Mouse (Mus musculus) hindbrain, embryonic 12.5 days (tissue): ENCODE results near the gene Nupl1. TPM values are rescaled to one million over a fixed set of nuclear protein-coding genes. Genes with fewer than 3 reads are reported as not detected.

Source experiments
- microRNA counts: library from miRNA; unstranded; fragments of <30 nt; microRNA quantifications from one replicate; lab custom pipeline; 2017
- microRNA-seq: library from miRNA; unstranded; fragments of <30 nt; microRNA quantifications from one replicate; pipeline ENCODE4, GENCODE M21; 2017
- polyA plus RNA-seq: library from polyadenylated mRNA; unstranded; fragments of >200 nt; fragmentation: Nextera tagmentation; extraction: Ambion mirVana; gene quantifications from 2 replicates; pipeline ENCODE4 v1.2.1, GENCODE M21; 2016

The Nupl1 gene
- polyA plus RNA-seq, 1 experiment from 2014 or later = 0.06 TPM

MicroRNAs within 50 kb of the gene (microRNA counts, 519-probe panel; counts per million panel counts)
- 470 counts per million, percentile 58 among the panel's probes with 10 or more counts for microRNA mmu-miR-719 (lab: Ali Mortazavi, UCI)

Small RNA genes within 50 kb of the gene (microRNA-seq; reads per million reads assigned to microRNA genes)
- gene Mir719 = not detected

Other genes starting within 250 kb of the Nupl1 start
- 20.7 and 21.3 TPM in 2 replicates for gene Atp8a2, start 54.3 kb downstream of the Nupl1 start, polyA plus RNA-seq
- 63.9 and 72.0 TPM in 2 replicates for gene Gm49336, start 76 bp upstream of the Nupl1 start, polyA plus RNA-seq
- 58.0 and 58.4 TPM in 2 replicates for gene Mtmr6, start 13.8 kb upstream of the Nupl1 start, polyA plus RNA-seq
- gene Amer2, start 121.8 kb upstream of the Nupl1 start, polyA plus RNA-seq = 28.2 and 30.4 TPM in 2 replicates